Mouse (Mus musculus) induced T-regulatory cell, adult 2 months (primary cell): ENCODE data around the gene Camk2g.
"Not testable (repeated sequence)": the region's sequence is repeated elsewhere in the genome, so short reads cannot be mapped to it uniquely, and the experiment has no call there.

ENCODE experiments used
- DNase-seq: peaks from one replicate; pipeline ENCODE4 v3.0.0-alpha.2; 2012; ENCODE audit warnings: low read depth

The Camk2g gene

DNA sequence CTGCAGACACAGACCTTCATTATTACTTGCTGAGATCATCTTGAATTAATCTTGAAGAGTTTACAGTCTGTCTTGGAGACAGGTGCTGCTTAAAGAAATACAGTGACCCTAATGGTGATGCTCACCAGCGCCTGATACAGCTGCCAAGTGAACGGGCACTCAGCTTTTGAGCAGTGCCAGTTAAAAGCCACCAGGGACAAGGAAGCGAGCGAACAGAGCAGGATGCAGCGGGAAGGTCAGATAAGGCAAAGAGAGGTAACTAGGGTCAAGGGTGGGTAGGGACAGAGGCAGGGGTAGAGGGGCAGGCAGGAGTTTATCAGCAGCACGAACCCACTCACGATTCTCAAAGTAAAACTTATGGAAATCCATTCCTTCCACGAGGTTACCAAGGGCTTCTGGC, 55.4 kb downstream of the Camk2g start:
- no peak for DNase-seq

GRCm38 (mm10) chr14:20737306-20737705, 56.6 kb downstream of the Camk2g start:
- DNase-seq, result peak; percentile 56

- DNase-seq, result no peak
Measured at GRCm38 (mm10) chr14:20735892-20736390, 57.9 kb downstream of the Camk2g start.

DNA sequence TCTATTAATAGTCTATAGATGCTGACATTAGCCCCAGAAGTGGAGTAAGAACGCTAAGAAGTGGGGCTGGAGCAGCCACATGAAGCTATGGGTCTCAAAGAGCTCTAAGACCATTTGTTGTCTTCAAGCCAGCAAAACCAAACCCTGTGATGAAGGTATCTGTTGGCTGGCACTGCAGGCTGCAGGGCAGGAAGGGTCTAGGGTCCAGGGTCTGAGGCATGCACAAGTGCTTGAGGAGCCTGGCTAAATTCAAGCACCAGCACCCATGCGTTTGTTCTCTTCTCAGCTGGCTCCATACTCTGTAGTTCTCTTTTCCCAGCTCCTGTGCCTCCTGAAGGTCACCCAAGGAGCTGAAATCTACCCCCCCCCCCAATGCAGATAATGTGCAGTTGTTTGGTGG, 58.8 kb downstream of the Camk2g start:
- no peak for DNase-seq

DNA sequence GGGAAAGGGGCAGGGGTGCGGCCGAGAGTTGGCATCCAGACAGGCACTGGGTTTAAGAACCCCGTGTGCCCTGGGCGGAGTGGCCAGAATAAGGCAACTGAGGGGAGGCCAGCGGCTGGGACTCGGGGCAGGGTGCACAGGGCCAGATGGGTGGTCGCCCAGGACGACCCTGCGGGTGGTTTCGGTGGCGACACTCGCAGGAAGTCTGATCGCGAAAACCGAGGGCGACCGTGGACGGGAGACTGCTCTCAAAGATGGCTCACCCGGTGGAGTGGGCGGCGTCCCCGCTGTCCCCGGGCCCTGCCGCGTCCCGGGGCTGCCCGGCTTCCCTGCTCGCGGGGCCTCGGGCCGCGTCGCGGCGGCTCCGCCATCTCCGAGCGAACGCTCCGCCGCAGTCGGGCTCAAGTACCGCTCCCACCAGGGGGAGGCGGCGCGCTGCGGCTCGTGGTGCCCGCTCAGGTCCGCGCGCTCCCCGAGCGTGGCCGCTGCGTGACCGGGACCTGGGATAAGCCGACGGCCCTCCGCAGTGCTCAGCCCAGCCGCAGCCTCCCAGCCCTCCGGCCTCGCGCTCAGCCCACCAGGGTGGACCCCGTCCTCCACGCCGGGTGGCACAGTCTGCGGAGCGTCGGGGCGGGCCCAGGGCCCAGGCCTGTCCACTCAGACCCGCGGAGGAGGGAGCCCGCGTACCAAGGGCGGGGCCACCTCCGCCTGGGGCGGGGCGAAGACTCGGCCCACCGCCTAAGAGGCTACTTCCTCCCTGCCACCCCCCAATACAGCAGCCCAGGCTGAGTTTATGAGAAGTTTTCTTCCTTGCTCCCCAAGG, 59.7 kb downstream of the Camk2g start, which contains the start of gene Ndst2:
Gene Ndst2 (minus strand): TSS at position 611 of the 823 bp plus-strand sequence.
- peak; percentile 92 for DNase-seq

GRCm38 (mm10) chr14:20733041-20733951, 60.6 kb downstream of the Camk2g start:
- DNase-seq, result peak; percentile 50

DNA sequence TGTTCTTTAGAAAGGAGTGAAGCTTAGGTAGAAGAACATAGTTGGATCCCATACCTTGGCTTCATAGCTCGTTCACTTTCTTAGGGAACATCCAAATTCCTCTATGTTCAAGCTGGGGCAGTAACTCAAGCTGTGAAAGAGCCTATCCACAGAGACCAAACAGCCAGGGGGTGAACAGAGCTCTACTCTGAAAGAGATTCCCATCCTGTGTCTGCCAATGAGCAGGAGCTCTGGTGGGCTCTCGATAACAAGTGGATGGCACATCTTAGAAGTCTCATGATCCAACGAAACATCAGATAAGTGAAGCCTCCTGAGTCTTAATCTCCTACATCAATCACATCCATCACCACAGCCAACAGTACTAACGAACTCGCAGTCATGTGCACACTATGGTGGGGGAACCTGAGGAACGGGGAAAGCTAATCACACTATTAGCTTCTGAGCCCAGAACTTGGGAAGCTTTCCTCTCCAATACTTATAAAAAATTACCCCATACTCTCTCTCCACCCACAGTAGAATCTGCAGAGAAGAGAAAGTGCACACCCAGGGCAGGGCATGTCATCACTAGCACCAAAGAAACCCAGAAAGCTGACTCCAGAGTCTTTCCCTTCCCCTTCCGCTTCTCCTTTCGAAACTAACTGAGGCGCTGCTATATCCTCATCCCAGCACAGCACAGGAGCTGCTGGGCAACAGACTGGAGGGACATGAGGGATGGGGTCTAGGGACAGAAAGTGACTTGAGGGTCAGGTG, 62.9 kb downstream of the Camk2g start:
- no peak for DNase-seq

DNA sequence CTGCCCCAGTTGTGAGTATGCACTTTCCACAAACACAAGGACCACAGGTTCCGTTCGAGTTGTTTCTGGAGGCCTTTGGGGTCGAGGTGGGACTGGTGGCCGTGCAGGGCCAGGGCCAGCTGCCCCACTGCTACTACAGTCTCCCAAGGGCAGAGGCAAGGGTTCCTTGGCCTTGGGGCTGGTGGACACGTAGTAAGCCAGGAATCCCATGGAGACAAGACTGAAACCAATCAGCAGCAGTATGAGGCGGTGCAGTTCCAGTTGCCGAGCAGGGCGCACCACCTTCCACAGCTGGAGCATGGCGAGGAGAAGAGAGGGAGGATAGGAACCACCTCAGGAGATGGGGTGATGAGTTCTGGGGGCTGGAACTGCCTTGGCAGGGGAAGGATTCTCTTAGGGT, 64.0 kb downstream of the Camk2g start:
- no peak for DNase-seq

DNA sequence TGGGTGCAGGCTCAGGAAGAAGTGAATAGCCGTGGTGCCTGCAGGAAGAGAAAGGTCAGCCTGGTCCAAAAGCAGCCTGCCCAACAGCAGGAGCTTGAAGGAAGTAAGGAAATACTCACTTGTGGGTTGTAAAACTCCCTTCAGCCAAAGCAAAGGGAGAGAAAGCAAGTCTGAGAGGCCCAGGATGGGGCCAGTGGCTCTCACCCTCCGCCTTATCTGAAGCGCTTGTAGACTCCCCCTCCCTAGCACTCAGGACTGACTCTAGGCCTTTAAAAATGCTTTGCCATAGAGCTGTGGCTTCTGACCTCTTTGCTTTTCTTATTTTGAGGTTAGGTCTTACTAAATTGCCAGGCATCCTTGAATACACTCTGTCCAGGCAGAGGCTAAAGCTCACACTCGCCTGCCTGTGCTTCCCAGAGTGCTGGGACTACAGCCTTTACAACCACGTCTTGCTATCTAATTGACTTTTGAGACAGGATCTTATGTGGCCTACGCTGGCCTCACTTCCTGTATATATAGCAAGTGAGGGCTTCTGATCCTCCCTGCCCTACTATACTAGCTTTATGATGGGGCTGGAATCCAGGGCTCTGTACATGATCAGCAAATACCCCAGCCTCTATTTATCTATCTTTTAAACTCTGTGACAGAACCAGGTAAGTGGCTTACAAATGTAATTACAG, 68.1 kb downstream of the Camk2g start:
- no peak for DNase-seq

DNA sequence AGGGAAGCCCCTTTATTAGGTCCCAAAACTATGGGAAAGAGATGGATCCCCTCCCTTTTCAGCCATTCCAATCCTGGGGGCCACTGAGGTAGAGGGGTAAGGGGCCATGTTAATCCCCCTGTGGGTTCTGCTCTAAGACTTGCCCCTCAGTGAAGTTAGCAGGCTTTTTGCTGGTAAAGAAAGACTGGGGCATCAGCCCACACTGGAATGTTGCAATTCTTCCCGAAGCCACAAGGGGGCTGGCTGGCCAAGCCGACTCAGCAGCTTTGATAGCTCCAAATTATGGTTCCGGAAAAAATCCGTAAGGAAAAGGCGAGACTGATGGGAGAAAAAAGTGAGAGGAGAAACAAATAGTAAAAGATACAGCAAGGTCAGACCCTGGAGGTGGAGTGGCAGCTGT, 69.8 kb downstream of the Camk2g start:
- DNase-seq, result peak; percentile 68

DNA sequence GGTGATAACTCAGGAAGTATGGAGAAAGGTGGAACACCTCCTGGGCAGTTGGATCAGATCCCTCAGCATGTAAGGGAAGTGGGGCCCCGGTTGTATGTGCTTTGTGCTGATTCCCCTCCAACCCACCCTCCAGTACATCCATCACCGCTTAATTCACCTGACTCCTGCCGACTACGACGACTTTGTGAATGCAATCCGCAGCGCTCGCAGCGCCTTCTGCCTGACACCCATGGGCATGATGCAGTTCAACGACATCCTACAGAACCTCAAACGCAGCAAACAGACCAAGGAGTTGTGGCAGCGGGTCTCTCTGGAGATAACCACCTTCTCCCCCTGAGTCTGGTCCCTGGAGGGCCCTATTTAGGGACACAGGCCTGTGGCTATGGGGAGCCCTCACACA, 70.9 kb downstream of the Camk2g start:
- no peak for DNase-seq

DNA sequence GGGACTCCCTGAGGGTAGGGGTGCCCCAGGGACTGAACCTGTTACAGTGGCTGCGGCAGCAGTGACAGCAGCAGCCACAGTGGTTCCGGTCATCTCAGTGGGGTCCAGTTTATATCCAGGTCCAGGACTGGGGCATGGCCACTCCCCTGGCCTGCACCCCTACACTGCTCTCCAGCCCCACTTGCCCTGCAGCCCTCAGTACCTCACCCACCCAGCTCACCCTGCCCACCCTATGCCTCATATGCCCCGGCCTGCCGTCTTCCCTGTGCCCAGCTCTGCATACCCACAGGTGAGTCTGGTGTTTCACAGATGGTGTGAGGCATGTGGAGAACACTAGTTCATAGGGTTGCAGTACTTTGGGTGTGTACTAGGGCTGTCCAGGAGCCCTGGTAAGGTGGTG, 72.5 kb downstream of the Camk2g start:
- DNase-seq, result no peak

DNA sequence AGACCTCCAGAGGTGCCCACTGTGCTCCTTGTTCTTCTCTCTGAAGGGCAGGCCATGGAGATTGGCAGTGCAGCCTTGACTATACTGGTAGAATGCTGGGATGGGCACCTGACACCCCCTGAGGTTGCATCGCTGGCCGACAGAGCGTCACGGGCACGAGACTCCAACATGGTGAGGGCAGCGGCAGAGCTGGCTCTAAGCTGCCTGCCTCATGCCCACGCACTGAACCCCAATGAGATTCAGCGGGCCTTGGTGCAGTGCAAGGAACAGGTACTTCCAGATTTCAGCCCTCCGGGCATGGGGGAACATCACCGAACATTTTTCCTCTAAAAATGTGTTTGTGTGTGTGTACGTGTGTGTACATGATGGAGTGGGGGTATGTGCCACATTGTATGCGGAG, 74.1 kb downstream of the Camk2g start:
- no peak for DNase-seq

DNA sequence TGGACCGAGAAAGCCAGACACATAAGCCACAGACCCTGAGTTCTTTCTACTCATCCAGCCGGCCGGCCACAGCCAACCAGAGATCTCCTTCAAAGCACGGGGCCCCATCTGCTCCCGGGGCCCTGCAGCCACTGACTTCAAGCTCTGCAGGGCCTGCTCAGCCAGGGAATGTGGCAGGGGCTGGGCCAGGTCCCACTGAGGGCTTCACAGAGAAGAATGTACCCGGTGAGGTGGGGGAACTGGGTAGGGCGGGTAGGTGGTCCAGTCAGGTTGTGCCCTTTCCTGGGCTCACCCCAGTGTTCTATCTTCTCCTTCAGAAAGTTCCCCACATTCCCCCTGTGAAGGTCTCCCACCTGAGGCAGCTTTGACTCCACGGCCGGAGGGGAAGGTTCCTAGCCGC, 75.4 kb downstream of the Camk2g start:
- DNase-seq, result no peak

DNA sequence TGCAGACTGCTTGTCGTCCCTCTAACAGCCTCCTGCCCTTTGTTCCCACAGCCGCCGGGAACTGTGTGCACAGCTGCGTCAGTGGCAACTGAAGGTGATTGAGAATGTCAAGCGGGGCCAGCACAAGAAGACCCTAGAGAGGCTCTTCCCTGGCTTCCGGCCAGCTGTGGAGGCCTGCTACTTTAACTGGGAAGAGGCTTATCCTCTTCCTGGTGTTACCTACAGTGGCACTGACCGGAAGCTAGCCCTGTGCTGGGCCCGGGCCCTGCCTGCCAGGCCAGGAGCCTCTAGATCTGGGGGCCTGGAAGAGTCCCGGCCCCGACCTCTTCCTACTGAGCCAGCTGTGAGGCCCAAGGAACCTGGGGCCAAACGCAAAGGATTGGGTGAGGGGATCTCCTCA, 80.1 kb downstream of the Camk2g start:
- no peak for DNase-seq

DNA sequence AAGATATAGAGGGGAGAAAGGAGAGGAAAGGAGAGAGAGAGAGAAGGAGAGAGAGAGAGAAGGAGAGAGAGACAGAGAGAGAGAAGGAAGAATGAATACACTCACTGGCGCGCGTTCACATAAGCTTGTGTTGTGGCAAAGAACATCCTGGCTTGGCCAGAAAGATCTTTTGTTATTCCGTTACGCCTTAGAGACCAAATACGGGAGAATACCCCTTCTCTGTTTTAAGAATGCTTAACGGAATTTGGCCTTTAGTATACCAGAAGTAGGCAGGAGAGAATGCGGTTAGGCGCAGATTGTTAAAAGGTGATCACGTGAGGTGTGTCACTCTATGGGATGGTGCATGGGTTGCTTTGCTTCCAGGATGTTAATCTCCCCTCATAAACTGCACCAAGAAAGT, 85.6 kb downstream of the Camk2g start:
- DNase-seq, result peak; percentile 68

DNA sequence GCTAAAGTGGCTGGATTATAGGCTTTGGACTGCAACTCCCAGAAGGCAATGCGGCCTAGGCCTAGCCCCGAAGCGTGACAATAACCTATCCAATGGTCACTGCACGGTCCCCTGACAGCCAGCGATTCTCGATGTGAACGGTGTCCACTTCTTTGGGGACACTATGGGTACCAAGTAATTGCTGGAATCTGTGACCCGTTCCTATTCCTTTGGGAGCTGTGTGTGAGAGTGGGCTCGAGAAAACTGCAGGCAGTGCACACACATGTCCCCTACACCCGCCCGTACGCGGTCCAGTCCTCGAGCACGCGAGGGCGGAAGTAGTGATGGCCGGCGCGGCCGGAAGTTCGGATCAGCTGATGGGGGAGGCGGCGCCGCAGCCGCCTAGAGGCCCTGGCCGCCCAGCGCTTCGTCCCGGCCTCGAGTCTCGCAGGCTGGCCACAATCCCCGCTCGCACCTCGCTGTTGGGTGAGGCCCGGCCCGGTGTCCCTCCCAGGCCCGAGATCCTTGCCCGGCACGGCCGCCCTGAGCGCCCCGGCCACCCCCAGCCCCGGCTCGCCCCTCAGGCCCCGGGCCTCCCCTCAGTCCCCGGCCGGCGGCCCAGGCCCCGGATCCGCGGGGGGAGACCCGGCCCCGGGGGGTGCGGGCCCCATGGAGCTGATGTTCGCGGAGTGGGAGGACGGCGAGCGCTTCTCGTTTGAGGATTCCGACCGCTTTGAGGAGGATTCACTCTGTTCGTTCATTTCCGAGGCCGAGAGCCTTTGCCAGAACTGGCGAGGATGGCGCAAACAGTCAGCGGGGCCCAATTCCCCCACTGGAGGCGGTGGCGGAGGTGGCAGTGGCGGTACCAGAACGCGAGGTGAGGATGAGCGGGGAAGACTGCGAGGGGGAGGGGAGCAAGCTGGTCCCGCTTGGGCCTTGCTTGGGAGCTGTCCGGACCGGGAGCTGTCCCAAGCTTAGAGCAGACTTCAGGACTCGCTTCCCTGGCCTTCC, 86.4 kb downstream of the Camk2g start, which contains the start of gene Zswim8:
Gene Zswim8 (plus strand): TSS at position 352 of the 990 bp plus-strand sequence.
- DNase-seq, result peak; percentile 88

DNA sequence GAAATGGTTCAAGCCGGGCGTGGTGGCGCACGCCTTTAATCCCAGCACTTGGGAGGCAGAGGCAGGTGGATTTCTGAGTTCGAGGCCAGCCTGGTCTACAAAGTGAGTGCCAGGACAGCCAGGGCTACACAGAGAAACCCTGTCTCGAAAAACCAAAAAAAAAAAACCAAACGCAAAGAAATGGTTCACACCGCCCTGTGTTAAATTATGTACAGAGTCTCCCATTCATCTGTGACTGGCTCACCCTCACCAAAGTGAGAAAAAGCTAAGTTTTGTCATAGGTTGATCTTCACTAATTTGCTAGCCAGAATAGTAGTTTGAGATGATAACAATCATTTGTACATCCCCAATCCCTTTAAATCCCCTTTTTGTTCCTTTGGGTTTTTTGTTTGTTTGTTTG, 90.4 kb downstream of the Camk2g start:
- not testable (repeated sequence) for DNase-seq

DNA sequence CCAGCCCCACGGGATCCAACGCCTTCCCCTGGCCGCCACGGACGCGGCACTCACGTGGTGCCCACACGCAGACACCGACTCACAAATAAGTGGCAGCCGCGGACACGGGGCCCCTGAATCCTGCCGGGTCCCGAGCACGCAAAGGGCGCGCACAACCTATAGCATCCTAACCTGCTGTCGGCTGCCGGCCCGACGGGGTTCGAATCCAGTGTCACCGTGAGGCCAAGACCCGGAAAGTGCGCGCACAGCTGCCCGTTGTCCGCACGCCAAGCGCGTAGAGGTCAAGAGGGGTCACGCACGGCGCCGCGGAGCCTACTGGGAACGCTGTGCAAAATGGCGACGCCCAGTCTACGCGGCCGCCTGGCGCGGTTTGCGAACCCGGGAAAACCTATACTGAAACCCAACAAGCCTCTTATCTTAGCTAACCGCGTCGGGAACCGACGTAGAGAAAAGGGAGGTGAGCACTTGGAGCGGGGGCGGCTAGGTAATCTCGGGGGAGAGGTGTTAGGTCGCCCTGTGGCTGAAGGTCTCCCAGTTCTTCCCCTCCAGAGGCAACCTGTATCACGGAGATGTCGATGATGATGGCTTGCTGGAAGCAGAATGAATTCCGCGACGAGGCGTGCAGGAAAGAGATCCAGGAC, 91.0 kb downstream of the Camk2g start, which contains the start of gene Chchd1:
Gene Chchd1 (plus strand): TSS at position 266 of the 641 bp plus-strand sequence.
- peak; percentile 90 for DNase-seq
